Mouse (Mus musculus): ENCODE measurements at regions not wholly inside any gene's neighbourhood (a gene's known extent, or its start where the extent isn't known, plus 50 kb on each side); places are given as distances from the start of the nearest gene placed in this dataset.

DNA sequence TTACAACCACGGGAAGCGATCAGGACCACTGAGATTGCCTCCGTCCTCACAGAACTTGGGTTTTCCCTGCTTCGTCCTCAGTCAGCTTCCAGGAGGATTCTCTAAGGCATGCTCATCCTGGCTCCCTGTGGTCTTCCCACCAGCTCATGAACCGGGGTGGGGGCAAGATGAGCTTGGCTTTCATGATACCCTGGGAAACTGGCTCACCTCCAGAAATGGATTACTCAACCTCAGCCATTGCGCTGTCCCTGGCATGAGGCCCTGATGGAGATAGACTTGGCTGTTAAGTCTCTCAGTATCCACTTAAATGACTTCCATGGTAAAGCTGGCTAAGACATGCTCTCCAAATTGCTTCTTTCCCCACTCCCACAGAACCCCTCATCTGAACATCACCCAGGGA lies 160.0 kb upstream of the Cdh4 start:
- TF ChIP-seq CTCF (IDR thresholded peaks at IDR 0.05; ENCODE audit: borderline replicate concordance, insufficient read depth, low read depth, low read length) (no peak), POLR2A (IDR thresholded peaks at IDR 0.05; ENCODE audit: borderline replicate concordance, insufficient read depth, low read length) (no peak)
